Mouse (Mus musculus): ENCODE data around the gene Tspan3. TPM values are rescaled to one million over a fixed set of nuclear protein-coding genes. Genes with fewer than 3 reads are reported as not detected.

Gene Tspan3
- polyA plus RNA-seq, 1 experiment, result 146 TPM

DNA sequence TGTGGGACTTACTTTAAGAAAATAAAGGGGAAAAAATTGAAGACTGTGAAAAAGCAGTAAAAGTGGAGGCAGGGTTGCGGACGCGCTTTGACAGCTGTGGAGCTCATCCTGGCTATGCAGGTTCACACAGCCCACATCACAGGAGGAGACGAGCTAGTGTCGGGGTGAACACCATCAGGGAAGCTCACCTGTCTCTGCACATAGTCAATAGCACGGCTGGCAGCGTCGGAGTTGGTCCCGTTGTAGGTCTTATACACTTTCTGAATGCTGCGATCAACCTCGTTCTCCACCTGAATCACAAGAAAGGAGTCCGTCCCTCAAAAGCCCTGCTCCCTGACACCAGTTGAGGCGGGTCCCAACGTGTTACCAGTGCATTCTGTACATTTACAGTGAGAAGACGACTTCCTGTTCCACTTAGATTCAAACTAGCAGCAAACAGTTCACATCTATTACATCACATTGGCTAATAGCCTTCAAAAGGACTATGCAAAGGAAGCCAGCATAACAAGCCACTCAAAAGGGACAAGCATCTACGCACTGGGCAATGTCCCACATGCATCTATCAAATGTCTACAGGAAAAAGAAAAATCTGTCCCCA is 18.9 kb downstream of the Tspan3 start:
- Histone ChIP-seq H3K36me3 (ENCODE audit: control insufficient read depth, insufficient read depth, low read length) (no peaks in the 10 kb centered on the region), H3K4me3 (ENCODE audit: control insufficient read depth, insufficient read depth, low read length) (peak overlapping the region; percentile 22; the same call in 1 of the 2 replicates), H3K27me3 (ENCODE audit: control insufficient read depth, insufficient read depth, low read length) (no peaks in the 10 kb centered on the region), H3K4me1 (replicated peaks; ENCODE audit: control insufficient read depth, insufficient read depth, low read length) (peaks cover 11% of the 10 kb centered on the region), H3K27ac (ENCODE audit: control insufficient read depth, insufficient read depth, low read length) (peak overlapping the region; percentile 68)
- WGBS, result 21% methylated on average over 16 of the region's 16 CpGs
- TF ChIP-seq POLR2A (IDR thresholded peaks at IDR 0.05; ENCODE audit: control insufficient read depth, extremely low read depth, insufficient read depth, low read length, poor library complexity), result no peak
- no peak for TF ChIP-seq CTCF (IDR thresholded peaks at IDR 0.05; ENCODE audit: borderline replicate concordance, control insufficient read depth, extremely low read depth, insufficient read depth, low read length, poor library complexity)
- peak; percentile 44 for DNase-seq

DNA sequence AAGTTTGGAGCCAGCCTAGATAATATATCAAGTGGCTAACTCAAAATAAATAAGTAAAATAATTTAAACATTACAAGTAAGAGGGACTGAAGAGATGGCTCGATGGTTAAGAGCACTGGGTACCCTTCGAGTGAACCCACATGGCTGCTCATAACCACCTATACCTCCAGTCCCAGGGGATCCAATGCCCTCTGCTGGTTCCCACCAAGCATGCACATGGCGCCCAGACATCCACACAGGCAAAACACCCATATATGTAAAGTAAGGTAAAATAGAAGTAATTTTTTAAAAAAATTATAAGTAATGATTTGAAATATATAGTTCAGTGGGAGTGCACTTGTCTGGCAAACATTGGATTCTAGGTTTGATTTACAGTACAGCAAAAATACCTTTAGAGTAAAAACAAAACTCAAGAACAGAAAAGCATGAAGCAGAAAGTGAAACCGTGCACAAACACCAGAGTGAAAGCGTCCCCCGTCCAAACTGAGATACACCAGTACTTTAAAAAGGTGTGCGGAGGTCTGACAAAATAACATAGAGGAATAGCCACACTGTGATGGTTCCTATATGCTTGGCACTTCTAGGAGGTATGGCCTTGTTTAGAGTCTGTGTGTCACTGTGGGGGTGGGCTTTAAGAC is 20.8 kb downstream of the Tspan3 start:
- H3K36me3 ChIP-seq (ENCODE audit: control insufficient read depth, insufficient read depth, low read length), result no peaks in the 10 kb centered on the region
- H3K27ac ChIP-seq (ENCODE audit: control insufficient read depth, insufficient read depth, low read length), result no peak overlapping the region
- WGBS, result 88% methylated on average over 7 of the region's 7 CpGs
- H3K4me1 ChIP-seq (replicated peaks; ENCODE audit: control insufficient read depth, insufficient read depth, low read length), result peaks cover 11% of the 10 kb centered on the region
- DNase-seq, result no peak
- TF ChIP-seq CTCF (IDR thresholded peaks at IDR 0.05; ENCODE audit: borderline replicate concordance, control insufficient read depth, extremely low read depth, insufficient read depth, low read length, poor library complexity), result no peak
- TF ChIP-seq POLR2A (IDR thresholded peaks at IDR 0.05; ENCODE audit: control insufficient read depth, extremely low read depth, insufficient read depth, low read length, poor library complexity), result no peak
- H3K4me3 ChIP-seq (ENCODE audit: control insufficient read depth, insufficient read depth, low read length), result no peak overlapping the region
- H3K27me3 ChIP-seq (ENCODE audit: control insufficient read depth, insufficient read depth, low read length), result no peaks in the 10 kb centered on the region

DNA sequence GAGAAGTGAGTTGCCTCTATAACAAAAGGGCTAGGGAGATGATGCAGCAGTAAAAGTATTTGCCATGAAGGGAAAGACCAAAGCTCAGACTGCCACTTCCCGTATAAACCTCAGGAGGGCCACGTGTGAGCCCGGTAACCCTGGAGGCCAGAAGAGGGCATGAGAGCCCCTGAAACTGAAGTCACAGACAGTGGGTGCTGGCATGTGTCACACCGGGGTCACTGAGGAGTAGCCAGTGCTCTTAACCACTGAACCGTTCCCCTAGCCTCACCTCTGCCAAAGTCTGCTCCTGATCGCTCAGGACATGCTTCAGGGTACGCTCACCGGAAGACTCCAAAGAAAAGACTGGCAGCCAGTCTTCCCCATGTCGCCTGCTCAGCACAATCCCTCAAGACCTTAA is 23.5 kb downstream of the Tspan3 start:
- H3K36me3 ChIP-seq (ENCODE audit: control insufficient read depth, insufficient read depth, low read length), result peaks cover 3% of the 10 kb centered on the region
- DNase-seq, result no peak

DNA sequence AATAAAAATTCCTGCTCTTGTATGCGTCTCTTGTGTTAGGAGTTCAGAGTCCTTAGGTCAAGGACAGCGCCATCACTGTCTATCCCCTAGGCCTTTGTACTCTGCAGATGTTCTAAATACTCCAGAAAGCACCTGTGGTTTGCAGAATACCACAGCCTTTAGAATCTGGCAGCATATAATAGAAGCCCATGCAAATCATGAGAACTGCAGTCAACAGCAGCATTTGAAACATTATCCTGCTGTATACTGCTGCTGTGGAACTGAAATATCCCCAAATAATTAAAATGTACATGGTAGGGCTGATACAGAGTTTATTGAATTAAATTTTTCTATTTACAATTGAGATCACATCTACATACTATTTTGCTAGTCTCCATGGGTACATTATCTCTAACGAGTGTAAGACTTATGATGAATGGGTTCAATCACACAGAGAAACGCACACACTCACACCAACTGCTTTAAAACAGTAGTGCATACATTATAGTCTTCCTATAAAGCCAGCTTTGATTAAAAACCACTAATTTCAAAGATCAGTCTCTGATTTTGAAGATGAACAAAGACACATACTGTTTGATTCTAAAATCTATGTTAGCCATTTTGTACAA is 29.6 kb downstream of the Tspan3 start:
- Histone ChIP-seq H3K27me3 (ENCODE audit: control insufficient read depth, insufficient read depth, low read length) (no peaks in the 10 kb centered on the region), H3K4me1 (replicated peaks; ENCODE audit: control insufficient read depth, insufficient read depth, low read length) (no peaks in the 10 kb centered on the region), H3K27ac (ENCODE audit: control insufficient read depth, insufficient read depth, low read length) (no peak overlapping the region), H3K36me3 (ENCODE audit: control insufficient read depth, insufficient read depth, low read length) (peaks cover 11% of the 10 kb centered on the region), H3K4me3 (ENCODE audit: control insufficient read depth, insufficient read depth, low read length) (no peak overlapping the region)
- no peak for DNase-seq
- WGBS, result 71% methylated on average over 4 of the region's 4 CpGs
- no peak for TF ChIP-seq CTCF (IDR thresholded peaks at IDR 0.05; ENCODE audit: borderline replicate concordance, control insufficient read depth, extremely low read depth, insufficient read depth, low read length, poor library complexity)
- TF ChIP-seq POLR2A (IDR thresholded peaks at IDR 0.05; ENCODE audit: control insufficient read depth, extremely low read depth, insufficient read depth, low read length, poor library complexity), result no peak

More for the DNA sequence above, 23.5 kb downstream of the Tspan3 start:
- Histone ChIP-seq H3K27me3 (ENCODE audit: control insufficient read depth, insufficient read depth, low read length) (no peaks in the 10 kb centered on the region), H3K27ac (ENCODE audit: control insufficient read depth, insufficient read depth, low read length) (no peak overlapping the region), H3K4me3 (ENCODE audit: control insufficient read depth, insufficient read depth, low read length) (no peak overlapping the region), H3K4me1 (replicated peaks; ENCODE audit: control insufficient read depth, insufficient read depth, low read length) (peaks cover 5% of the 10 kb centered on the region)
- WGBS, result 71% methylated on average over 9 of the region's 9 CpGs
- TF ChIP-seq POLR2A (IDR thresholded peaks at IDR 0.05; ENCODE audit: control insufficient read depth, extremely low read depth, insufficient read depth, low read length, poor library complexity), result no peak
- peak; percentile 54; the same call in 1 of the 2 replicates for TF ChIP-seq CTCF (IDR thresholded peaks at IDR 0.05; ENCODE audit: borderline replicate concordance, control insufficient read depth, extremely low read depth, insufficient read depth, low read length, poor library complexity)

DNA sequence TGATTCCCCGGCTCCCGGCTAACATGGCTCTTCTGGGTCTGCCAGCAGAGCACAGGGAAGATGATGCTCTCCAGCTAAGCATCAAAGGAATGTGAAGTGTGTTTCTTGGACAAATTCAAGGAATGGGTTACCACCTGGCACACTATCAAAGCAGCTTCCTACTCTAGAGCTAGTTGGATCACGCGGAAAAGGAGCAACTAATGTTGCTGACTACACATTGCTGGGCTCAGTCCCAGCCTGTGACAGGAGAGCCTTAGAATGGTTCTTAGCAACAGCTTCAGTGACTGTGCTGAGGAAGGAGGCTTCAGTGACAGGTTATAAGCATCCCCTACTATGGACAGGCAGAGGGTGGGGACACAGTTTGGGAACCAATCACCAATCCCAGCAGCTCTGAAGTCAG is 30.7 kb downstream of the Tspan3 start:
- peaks cover 17% of the 10 kb centered on the region for H3K36me3 ChIP-seq (ENCODE audit: control insufficient read depth, insufficient read depth, low read length)

DNA sequence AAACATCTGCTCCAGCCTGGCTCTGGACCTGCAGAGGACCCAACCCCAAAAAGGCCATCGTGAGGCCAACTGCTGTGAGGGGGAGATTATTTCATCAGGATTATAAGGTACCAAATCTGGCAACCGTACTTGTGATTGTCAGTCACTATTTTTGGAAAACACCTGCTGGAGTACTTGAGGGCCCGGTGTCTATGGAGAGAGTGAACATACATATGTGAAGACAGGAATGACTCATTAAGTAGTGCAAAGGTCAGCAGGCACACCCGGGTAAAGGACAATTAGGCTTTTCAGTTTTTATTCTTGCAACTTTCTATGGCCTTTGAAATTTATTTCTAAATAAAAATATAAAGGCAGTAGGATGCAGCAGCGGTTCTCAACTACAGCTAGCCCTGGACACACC is 31.3 kb downstream of the Tspan3 start:
- Histone ChIP-seq H3K36me3 (ENCODE audit: control insufficient read depth, insufficient read depth, low read length) (peaks cover 23% of the 10 kb centered on the region), H3K27ac (ENCODE audit: control insufficient read depth, insufficient read depth, low read length) (no peak overlapping the region)

More for the DNA sequence above, 30.7 kb downstream of the Tspan3 start:
- Histone ChIP-seq H3K27ac (ENCODE audit: control insufficient read depth, insufficient read depth, low read length) (no peak overlapping the region), H3K4me1 (replicated peaks; ENCODE audit: control insufficient read depth, insufficient read depth, low read length) (no peaks in the 10 kb centered on the region), H3K27me3 (ENCODE audit: control insufficient read depth, insufficient read depth, low read length) (no peaks in the 10 kb centered on the region), H3K4me3 (ENCODE audit: control insufficient read depth, insufficient read depth, low read length) (no peak overlapping the region)
- no peak for DNase-seq
- TF ChIP-seq CTCF (IDR thresholded peaks at IDR 0.05; ENCODE audit: borderline replicate concordance, control insufficient read depth, extremely low read depth, insufficient read depth, low read length, poor library complexity), result no peak
- no peak for TF ChIP-seq POLR2A (IDR thresholded peaks at IDR 0.05; ENCODE audit: control insufficient read depth, extremely low read depth, insufficient read depth, low read length, poor library complexity)
- WGBS, result 97% methylated on average over 4 of the region's 4 CpGs

More for the DNA sequence above, 31.3 kb downstream of the Tspan3 start:
- Histone ChIP-seq H3K4me3 (ENCODE audit: control insufficient read depth, insufficient read depth, low read length) (no peak overlapping the region), H3K27me3 (ENCODE audit: control insufficient read depth, insufficient read depth, low read length) (no peaks in the 10 kb centered on the region), H3K4me1 (replicated peaks; ENCODE audit: control insufficient read depth, insufficient read depth, low read length) (no peaks in the 10 kb centered on the region)
- TF ChIP-seq POLR2A (IDR thresholded peaks at IDR 0.05; ENCODE audit: control insufficient read depth, extremely low read depth, insufficient read depth, low read length, poor library complexity) (no peak), CTCF (IDR thresholded peaks at IDR 0.05; ENCODE audit: borderline replicate concordance, control insufficient read depth, extremely low read depth, insufficient read depth, low read length, poor library complexity) (no peak)
- no peak for DNase-seq
- WGBS, result 96% methylated on average over 5 of the region's 5 CpGs

Measured in thymus, adult 2 months (tissue).